Mouse (Mus musculus): ENCODE data around the gene Pole3.

Pole3 gene

DNA sequence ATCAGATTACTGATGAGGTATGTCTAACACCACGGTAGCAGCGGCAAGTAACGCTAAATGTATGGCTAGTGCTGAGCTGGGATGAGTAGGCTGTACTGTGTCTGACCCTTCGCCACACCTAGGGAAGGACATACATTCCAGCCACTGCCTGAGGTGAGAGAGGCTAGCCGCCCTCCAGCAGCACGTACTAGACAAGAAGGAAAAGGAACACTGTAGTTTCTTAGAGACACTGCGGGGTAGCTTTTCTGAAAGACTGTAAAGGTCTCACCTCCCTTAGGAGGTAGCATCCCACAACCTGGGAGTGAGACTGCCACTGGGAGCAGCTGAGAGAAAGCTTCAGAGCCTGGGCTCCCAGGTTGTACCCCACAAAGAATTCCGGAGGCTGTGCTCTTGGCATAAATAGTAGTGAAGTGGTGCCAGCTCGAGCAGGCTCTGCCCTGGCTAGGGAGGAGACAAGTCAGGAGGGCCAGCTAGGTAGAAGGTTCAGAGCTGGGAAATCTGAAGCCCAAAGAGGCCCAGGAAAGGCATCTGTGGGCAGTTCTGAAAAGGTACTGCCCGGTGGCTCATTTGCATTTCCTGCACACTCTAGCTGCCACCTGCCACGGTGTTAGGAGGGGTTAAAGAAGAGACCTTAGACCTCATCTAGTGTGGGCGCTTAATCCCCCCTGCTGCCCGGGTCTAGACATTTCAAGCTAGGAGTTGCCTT, 6.3 kb downstream of the Pole3 start:
- DNase-seq = no peak

DNA sequence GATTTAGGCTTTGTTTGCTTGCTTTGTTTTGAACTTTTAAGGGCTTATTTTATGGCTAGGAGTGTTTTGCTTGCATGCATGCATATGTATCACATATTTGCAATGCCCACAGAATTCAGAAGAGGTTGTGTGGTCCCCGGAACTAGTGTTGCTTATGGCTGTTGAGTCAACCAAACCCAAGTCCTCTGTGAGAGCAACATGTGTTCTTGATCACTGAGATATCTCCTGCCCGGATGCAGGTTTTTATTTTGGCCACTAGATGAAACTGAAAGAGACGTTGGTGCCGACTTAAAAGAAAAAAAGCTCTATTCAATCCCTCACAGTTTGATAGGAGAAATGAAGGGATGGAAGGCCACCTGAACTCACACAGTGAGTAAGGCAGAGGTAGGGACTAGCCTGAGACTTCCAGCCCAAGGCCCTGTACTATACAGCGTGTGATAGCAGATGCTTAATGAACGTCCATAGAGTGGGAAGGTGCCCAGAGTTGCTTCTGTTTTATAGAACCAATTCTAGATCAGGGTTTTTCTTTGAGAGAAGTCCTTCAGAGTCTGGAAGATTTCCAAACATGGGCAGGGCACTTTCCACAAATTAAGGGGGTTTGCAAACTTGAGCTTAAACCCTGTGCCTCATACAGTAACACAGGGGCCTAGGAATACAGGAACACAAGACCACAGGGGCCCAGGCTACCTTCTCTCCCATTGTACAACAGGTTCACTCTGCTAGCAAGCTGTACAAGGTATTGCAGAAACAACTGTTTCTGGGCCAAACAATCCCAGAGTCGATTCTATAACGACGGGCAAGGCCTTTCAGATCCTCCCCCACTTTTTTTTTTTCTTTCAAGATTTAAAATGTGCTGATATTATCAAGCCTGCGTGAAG, 7.1 kb downstream of the Pole3 start:
- no peak for DNase-seq

DNA sequence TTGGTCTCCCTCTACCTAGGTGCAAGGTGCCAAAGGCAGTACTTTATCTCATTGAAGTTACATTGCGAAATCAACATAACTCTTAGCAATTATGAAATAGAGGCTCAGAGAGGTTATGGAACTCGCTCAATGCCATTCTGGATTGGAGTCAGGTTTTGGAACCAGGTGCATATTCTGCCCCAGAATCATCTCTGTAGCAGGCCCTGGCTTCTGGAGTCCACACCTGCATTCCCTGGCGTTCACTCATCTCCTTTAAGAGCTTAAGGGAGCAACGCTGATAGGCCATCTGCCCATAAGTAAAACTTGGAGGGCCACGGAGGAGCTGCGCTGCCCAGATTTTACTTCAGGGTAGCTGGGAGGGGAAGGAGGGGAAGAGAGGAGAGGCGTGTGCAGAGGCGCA, 7.8 kb downstream of the Pole3 start:
- no peak for DNase-seq

DNA sequence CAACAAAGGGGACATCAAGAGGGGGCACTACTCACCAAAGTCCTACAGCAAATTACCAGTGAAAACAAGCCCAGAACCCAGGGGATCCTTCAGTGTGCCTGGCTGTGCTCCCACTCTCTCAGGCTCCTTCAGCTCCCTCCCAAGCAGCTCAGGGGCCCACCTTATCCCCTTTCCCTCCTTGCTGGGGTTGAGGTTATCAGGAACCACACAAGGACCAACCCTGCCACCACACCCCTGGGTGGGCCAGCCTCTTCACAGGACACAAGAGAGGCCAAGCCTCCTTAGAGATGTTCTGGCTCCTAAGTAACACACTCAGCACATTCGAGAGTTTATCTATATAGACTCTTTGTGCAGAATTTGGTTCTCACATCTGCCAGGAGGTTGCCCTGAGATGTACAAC, 8.3 kb downstream of the Pole3 start:
- DNase-seq = no peak

DNA sequence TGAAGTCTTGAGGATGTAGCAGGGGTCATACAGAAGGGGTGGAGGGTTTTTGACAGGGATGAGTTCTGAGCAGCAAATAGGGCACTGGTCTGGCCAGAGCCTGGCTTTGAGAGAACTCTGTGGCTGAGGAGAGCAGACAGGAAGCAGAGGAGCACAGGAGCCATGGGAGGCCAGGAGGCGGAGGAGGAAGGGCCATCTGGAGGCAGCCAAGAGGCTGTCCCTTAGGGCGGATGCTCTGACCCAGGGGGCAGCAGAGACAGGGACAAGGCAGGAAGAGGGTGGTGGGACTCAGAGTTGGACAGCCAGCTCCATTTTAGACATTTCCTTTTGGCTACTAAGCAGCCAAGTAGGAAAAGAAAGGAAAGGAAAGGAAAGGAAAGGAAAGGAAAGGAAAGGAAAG, 8.8 kb downstream of the Pole3 start:
- DNase-seq = no peak

DNA sequence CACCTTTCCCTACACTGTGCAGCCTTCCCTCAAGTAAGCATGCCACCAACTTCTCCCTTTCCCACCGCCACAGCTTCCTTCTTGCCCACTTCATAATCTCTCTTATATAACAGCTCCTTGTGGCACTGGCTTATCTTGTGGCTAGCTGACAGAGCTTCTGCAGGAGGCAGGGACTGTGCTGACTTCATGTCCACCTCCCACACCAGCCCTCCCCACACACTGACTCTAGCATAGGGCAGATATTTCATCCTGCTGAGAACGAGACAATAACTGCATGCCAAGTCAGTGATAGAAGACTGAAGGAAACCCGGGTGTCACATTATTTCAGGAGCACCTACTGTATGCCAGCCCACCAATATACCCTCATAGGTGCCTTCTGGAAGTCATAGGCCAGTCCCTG, 9.4 kb downstream of the Pole3 start:
- DNase-seq = no peak

DNA sequence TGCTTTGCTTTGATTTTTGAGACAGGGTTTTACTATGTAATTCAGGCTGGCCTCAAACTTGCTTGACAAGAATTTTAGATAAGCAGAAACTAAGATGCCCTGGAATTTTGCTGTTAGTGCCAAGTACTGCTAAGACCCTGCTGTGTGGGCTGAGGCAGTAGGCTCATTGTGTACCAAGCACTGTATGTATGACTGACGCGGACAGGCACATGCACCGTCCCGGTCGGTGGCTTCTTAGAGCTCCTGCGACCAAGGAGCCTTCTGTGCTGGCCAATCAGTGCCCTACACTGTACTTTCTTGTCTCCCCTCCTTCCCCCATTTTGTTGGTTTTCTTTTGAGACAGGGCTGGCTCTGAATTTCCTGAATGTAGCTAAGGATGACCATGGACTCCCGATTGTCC, 9.9 kb downstream of the Pole3 start:
- no peak for DNase-seq

DNA sequence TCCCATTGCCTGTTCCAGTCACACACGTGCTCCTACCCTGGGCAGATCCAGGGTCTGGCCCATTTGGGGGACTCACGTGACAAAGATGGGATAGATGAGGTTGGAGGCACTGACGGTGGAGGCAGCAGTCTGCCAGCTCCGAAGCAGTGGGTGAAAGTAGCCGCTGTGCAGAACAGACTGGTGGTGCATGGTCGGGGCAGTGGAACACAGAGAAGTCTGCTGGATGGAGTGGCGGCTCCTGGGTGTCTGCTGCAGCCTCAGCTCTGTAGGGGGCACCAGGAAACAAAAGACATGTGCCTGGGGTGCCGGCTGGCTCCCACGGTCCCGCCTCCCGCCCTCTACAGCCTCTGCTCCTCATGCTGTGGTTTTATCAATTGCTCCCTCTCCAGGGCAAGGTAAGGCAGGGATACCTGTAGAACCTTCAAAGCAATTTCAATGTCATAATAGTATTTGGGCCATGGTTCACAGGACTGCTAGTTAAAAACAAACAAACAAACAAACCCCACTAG, 10.8 kb downstream of the Pole3 start:
- no peak for DNase-seq

DNA sequence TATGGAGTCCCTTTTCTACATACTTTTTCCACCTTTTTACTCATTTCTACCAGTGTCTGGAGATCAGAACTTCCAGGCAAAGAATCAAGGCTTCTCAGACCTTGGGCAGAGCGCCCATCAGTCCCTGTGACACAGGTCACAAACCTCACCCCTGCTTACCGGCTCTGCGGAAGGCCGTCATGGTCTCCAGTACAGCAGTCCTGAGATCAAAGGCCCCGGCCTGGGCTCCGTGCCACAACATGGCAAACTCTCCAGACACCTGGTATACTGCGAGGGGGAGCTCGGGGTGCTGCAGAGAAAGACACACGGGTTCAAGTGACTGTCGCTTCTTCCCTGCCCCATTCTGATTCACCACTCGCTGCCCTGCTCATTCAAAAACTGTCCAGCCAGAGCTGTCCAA, 14.9 kb downstream of the Pole3 start:
- no peak for DNase-seq

DNA sequence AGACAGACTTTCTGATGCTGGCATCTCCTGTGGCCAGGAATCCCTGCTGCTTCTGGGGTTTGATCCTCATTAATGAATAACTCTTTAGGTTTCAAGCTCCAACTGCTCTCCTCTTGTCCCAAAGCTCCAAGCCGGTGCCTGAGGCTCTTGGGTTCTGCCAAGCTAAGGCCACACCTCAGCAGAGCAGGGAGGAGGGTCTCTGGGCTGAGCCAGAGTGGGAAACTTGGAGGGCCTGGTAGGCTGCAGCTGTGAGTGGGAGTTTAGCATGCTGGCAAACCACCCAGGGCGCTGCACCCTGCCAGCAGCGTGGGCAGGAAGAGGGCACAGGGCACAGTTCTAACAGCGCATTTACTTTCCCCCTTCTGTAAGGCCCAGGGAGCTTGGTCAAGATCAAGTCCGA, 16.0 kb downstream of the Pole3 start:
- no peak for DNase-seq

DNA sequence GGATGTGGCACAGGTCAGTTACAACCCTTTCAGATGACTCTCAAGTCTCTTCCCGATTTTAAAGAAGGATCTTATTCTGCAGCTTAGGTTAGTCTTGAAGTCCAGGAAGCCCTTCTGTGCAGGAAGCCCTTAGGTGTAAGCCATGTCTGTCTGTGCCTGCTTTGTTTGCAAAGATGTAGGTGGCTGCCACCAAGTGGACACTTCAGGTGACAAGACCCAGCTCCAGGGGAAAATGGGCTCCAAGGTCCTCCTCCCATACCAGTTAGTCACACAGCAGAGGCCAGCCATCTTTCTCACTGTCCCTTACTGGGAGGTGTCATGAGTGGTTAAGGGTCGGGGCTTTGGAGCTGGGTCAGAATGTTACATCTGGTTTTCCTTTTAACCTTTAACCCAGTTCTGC, 18.1 kb downstream of the Pole3 start:
- DNase-seq = no peak

DNA sequence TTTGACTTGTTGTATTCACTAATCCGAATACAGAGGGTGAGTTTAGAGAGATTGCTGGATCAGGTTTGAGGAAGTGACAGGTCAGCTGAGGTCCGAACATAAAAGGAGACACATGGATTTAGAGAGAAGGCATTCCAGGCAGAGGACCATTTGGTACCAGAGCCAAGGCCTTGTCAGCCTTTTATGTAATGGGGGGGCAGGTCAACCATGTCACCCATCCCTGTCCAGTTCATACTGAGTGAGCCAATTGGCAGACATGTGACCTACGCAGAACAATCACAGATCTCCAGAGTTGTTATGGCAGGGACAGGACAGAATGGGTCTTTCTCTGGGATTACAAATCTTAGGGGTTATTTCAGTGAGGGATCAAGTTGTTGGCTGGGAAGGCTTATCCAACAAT, 18.9 kb downstream of the Pole3 start:
- DNase-seq = no peak

DNA sequence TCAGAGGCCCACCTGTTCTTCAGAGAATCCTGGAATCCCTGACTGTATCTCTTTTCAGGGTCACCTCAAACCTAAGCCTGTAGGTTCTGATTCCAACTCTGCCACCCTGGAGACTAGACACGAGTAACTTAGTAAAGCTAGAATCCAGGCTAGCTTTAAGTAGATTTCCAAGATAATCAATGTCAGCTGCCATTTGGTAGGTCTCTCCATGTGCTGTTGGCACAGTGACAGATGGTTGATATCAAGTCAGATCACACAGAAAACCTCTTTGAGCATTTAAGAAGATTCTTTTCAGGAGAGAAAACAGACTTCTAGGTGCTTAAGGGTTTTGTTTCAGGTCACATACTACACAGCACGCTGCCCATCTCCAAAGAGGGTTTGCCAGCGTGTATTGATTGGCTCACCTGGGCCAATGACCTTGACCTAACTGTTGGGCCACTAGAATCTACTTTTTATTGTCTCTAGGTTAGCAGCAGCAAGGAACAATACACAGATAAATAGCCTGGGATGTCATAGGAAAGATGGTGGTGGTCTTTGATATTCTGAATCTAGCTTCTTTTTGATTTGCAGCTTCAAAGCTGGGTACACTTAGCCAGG, 21.4 kb downstream of the Pole3 start, which contains the start of gene Hdhd3:
TSS of gene Hdhd3 (minus strand) at position 94 of the 597 bp plus-strand sequence.
- no peak for DNase-seq

DNA sequence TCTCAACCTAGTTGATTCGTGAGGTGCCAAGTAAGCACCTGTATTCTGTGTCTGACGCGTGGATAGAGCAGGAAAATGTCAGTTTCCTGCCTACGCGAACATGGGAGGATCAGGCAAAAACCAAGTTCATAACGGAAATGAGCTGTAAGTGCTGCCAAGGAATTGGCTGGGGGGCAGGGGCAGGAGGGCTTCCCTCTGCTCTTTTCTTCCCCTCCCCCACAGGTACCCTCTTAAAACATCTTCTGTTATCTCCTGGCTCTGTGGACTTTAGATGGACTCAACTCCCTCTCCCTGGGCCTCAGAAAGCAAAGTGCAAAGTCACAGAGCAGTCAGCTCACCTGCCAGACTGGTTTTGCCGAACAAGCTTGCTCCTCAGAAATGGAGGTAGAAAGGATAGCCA, 21.9 kb downstream of the Pole3 start:
- no peak for DNase-seq

DNA sequence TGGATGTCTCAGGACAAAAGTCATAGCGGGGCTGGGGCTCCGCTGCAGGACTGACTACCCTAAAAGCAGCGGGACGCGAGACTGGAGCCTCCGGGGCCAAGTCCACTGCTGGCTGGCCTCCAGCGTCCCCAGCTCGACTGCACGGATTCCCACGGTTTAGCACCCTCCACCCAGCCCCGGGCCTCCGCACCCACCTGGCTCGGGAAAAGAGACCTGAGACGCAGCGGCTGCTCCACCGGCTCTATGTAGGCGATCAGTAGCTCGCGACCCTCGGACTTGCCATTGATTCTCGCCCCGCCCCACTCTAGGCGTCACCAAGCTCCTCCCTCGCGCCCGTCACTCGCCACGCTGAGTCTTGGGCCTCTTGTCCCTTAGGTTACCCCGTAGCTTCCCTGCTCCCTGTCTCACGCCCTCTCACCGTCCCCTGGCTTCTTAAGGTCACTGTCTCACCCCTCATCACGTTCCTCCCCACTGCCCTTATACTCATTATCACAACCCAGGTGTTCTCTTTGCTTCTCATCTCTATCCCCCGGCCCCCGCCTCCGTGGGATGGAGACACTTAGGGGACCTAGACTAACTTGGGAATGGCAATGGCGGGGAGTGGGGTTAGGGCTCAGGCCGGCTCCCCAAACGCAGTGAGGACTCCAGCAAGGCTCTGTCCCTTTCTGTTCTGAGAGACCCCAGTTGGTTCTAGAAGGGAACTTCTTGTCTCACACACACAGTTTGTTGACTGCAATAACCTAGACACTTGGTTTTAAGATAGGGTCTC, 22.7 kb downstream of the Pole3 start:
- peak; percentile 92 for DNase-seq

DNA sequence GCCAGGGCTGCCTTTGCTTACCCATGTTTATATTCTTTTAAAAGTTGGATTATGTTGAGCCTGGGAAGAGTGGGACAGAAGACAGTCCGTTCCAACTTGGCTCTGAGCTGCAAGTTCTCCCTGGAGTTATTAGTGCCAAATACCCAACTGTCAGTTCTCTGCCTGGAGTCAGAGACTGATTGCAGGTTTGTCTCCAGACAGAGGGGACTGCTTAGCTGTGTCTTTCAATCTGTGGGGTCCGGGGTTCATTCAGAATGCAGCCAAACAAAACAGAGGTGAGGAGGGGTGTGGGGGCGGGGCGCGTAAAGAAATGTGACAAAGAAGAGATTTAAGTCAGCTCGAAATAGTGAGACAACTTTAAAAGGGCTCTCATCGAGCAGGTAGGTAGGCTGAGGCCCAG, 23.3 kb downstream of the Pole3 start:
- DNase-seq = no peak

DNA sequence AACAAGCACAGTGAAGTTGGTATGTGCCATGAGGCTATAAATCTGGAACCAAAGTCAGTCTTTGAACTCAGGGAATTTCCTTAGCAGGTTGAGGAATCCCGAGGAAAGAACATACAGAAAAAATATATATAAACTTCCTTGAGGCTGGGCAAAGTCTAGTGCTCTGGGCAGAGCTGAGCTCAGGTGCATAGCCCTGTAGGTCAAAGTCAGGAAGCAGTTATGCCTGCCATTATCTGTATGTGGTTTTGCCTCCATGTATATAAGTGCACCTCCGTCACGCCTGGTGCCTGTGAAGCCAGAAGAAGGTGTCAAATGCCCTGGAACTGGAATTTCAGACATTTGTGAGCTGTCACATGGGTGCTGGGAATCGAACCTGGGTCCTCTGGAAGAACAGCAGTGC, 24.1 kb downstream of the Pole3 start:
- DNase-seq = no peak

DNA sequence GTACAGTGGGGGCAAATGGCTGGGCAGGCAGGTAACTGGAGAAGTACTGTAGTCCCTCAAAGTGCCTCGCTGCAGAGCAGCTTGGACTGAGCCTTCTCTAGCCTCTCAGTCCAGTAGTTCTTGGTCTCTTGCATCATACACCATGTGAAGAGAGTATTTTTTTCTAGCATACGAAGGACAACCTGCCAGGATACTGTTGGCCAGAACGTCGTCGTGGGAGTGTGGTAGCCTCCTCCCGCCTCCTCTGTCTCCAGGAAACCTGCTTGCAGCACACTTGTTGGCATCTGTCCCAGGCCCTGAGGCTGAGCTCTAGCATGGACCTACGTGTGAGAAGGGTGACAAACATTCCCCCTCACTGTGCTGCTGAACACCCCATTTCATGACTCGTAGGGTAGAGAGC, 28.1 kb downstream of the Pole3 start:
- peak; percentile 87 for DNase-seq

DNA sequence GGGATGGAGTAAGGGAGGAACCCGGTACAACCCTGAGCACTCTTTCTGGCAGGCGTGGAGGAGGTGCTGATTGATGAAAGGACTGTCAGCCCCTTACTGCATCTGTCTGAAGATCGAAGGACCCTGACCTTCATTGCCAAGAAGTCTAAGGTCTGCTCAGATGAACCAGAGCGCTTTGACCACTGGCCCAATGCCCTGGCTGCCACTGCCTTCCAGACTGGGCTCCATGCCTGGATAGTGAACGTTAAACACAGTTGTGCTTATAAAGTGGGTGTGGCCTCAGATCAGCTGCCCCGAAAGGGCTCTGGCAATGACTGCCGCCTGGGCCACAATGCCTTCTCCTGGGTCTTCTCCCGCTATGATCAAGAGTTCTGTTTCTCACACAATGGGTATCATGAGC, 28.9 kb downstream of the Pole3 start:
- DNase-seq = no peak

DNA sequence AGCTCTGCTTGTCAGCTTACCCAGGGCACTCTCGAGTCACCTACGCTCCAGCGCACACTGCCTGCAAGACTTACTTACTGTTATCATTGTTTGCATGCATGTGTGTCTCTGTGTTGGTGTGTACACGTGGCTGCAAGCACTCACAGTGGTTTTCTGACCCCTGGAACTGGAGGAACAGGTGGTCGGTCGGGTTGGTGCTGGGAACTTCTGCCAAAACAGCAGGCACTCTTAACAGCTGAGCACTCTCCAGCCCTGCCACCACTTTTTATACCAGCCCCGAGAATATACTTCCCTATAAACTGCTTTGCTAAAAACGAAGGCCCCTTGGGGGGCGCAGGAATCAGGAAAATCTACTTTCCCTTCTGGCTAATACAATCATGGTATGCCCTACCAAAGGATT, 30.6 kb downstream of the Pole3 start:
- no peak for DNase-seq

DNA sequence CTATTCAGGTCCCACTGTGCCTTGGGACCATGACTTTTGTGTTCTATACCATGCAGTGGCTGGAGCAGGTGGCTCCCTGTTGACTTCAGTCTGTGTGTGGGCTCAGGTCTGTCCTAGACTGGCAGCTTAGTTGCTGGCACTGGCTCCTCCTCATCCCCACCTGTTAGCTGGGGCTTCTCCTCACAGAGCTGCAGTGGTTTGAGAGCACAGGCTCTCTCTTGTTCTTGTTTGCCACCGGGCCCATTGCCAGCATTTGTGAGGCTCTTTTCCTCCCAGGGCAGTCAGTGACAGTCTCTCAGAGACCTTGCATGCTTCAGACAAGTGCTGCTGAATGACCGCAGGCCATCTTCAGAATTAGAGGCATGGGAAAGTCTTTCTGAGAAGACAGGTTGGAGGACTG, 32.2 kb downstream of the Pole3 start:
- no peak for DNase-seq

DNA sequence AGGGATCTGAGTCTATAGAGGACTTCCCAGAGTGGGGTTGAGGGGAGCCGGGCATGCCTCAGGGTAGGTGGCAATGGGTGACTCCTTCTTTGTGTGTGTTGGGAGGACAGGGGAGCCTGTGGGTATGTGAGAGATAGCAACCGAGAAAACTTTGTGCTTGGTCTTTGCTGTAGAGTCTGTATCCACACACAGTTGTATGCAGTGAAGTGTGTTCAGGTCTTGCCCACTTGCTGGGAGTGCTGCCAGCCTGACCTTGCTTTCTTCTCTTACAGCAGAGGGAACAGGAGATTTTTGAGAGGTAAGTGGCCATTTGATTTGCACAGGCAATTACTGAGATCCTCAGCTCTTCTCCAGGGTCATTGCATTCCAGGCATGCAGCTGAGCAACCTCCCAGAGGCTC, 37.0 kb downstream of the Pole3 start:
- DNase-seq = no peak

DNA sequence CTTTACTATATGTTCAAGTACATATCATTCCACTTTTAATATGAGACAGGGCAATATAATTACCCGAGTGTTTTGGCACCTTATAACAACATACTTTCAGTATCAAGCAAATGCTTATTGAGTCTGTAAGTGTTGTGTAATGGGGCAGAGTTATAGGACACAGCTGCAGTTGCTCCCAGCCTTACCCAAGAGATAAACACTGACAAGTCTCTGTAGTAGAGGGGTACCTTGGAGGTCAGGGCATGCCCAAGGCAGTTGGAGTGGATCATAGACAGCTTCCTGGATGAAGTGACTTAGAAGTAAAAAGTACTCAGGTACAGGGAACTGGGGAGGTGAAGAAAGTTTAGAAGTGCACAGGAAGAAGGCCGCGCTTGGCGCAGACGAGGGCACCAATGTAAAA, 37.7 kb downstream of the Pole3 start:
- no peak for DNase-seq

Measured in right cerebral cortex, adult 18-20 months (tissue).